Mouse (Mus musculus): Measurements from ENCODE around the gene Nos1. TPM values are rescaled to one million over a fixed set of nuclear protein-coding genes. Genes with fewer than 3 reads are reported as not detected.
"Not testable (repeated sequence)": the region's sequence is repeated elsewhere in the genome, so short reads cannot be mapped to it uniquely, and the experiment has no call there.

The Nos1 gene
- polyA plus RNA-seq, 1 experiment from 2014 or later: 0.06 TPM

- H3K27me3 ChIP-seq (ENCODE audit: insufficient read depth, poor library complexity, severe bottlenecking): peaks cover 88% of the 10 kb centered on the region
- H3K27ac ChIP-seq: no peak overlapping the region
- H3K9me3 ChIP-seq: no peaks in the 10 kb centered on the region
- 4% methylated on average over 14 of the region's 14 CpGs for WGBS
- no peak overlapping the region for H3K4me3 ChIP-seq
- no peaks in the 10 kb centered on the region for H3K36me3 ChIP-seq
- DNase-seq (ENCODE audit: low spot score): no peak
- no peaks in the 10 kb centered on the region for H3K4me1 ChIP-seq
Measured at GRCm38 (mm10) chr5:117842699-117843098, 61.9 kb downstream of the Nos1 start.

- Histone ChIP-seq H3K4me3 (no peak overlapping the region), H3K27me3 (ENCODE audit: insufficient read depth, poor library complexity, severe bottlenecking) (peaks cover 69% of the 10 kb centered on the region), H3K9me3 (no peaks in the 10 kb centered on the region), H3K4me1 (no peaks in the 10 kb centered on the region), H3K27ac (no peak overlapping the region), H3K36me3 (no peaks in the 10 kb centered on the region)
- no peak for DNase-seq (ENCODE audit: low spot score)
- 21% methylated on average over 1 of the region's 1 CpGs for WGBS
Measured at GRCm38 (mm10) chr5:117844611-117845010, 63.8 kb downstream of the Nos1 start.

GRCm38 (mm10) chr5:117850474-117850873 lies 69.6 kb downstream of the Nos1 start:
- Histone ChIP-seq H3K9me3 (no peaks in the 10 kb centered on the region), H3K36me3 (no peaks in the 10 kb centered on the region), H3K4me3 (no peak overlapping the region), H3K4me1 (no peaks in the 10 kb centered on the region), H3K27ac (no peak overlapping the region), H3K27me3 (ENCODE audit: insufficient read depth, poor library complexity, severe bottlenecking) (peaks cover 45% of the 10 kb centered on the region)
- DNase-seq (ENCODE audit: low spot score): no peak
- 75% methylated on average over 12 of the region's 12 CpGs for WGBS

- WGBS: 72% methylated on average over 10 of the region's 10 CpGs
- no peaks in the 10 kb centered on the region for H3K36me3 ChIP-seq
Measured at GRCm38 (mm10) chr5:117853741-117854140, 72.9 kb downstream of the Nos1 start.

GRCm38 (mm10) chr5:117864588-117865300 lies 83.9 kb downstream of the Nos1 start:
- no peak overlapping the region for H3K27ac ChIP-seq
- DNase-seq (ENCODE audit: low spot score): no peak
- peaks cover 67% of the 10 kb centered on the region for H3K27me3 ChIP-seq (ENCODE audit: insufficient read depth, poor library complexity, severe bottlenecking)
- H3K9me3 ChIP-seq: no peaks in the 10 kb centered on the region
- WGBS: 15% methylated on average over 13 of the region's 13 CpGs
- no peak overlapping the region for H3K4me3 ChIP-seq
- H3K36me3 ChIP-seq: no peaks in the 10 kb centered on the region
- 0 out of 2 replicates have a peak, but pooled peaks cover 5% of the 10 kb centered on the region for H3K4me1 ChIP-seq

More at GRCm38 (mm10) chr5:117853741-117854140, 72.9 kb downstream of the Nos1 start:
- Histone ChIP-seq H3K27me3 (ENCODE audit: insufficient read depth, poor library complexity, severe bottlenecking) (peaks cover 52% of the 10 kb centered on the region), H3K27ac (no peak overlapping the region), H3K4me3 (no peak overlapping the region), H3K9me3 (no peaks in the 10 kb centered on the region), H3K4me1 (no peaks in the 10 kb centered on the region)
- no peak for DNase-seq (ENCODE audit: low spot score)

- no peak overlapping the region for H3K4me3 ChIP-seq
- H3K27me3 ChIP-seq (ENCODE audit: insufficient read depth, poor library complexity, severe bottlenecking): peaks cover 67% of the 10 kb centered on the region
- no peaks in the 10 kb centered on the region for H3K9me3 ChIP-seq
- no peak for DNase-seq (ENCODE audit: low spot score)
- H3K36me3 ChIP-seq: no peaks in the 10 kb centered on the region
- WGBS: 68% methylated on average over 16 of the region's 16 CpGs
- 0 out of 2 replicates have a peak, but pooled peaks cover 5% of the 10 kb centered on the region for H3K4me1 ChIP-seq
- H3K27ac ChIP-seq: no peak overlapping the region
Measured at GRCm38 (mm10) chr5:117865876-117866275, 85.0 kb downstream of the Nos1 start.

- no peaks in the 10 kb centered on the region for H3K4me1 ChIP-seq
- DNase-seq (ENCODE audit: low spot score): no peak
- H3K9me3 ChIP-seq: no peaks in the 10 kb centered on the region; the same call in 1 of the 2 replicates
- no peak overlapping the region for H3K27ac ChIP-seq
- no peaks in the 10 kb centered on the region for H3K36me3 ChIP-seq
- 53% methylated on average over 1 of the region's 1 CpGs for WGBS
- H3K4me3 ChIP-seq: no peak overlapping the region
- H3K27me3 ChIP-seq (ENCODE audit: insufficient read depth, poor library complexity, severe bottlenecking): peaks cover 22% of the 10 kb centered on the region; the same call in 1 of the 2 replicates
Measured at GRCm38 (mm10) chr5:117871614-117872013, 90.8 kb downstream of the Nos1 start.

- Histone ChIP-seq H3K27me3 (ENCODE audit: insufficient read depth, poor library complexity, severe bottlenecking) (peaks cover 4% of the 10 kb centered on the region; the same call in 1 of the 2 replicates), H3K9me3 (peaks cover 4% of the 10 kb centered on the region; the same call in 1 of the 2 replicates), H3K36me3 (no peaks in the 10 kb centered on the region), H3K4me1 (no peaks in the 10 kb centered on the region), H3K4me3 (no peak overlapping the region), H3K27ac (no peak overlapping the region)
- DNase-seq (ENCODE audit: low spot score): no peak
- 72% methylated on average over 8 of the region's 8 CpGs for WGBS
Measured at GRCm38 (mm10) chr5:117873807-117874206, 93.0 kb downstream of the Nos1 start.

GRCm38 (mm10) chr5:117874236-117874635 lies 93.4 kb downstream of the Nos1 start:
- Histone ChIP-seq H3K27ac (no peak overlapping the region), H3K4me1 (no peaks in the 10 kb centered on the region), H3K36me3 (no peaks in the 10 kb centered on the region), H3K9me3 (peaks cover 4% of the 10 kb centered on the region; the same call in 1 of the 2 replicates), H3K27me3 (ENCODE audit: insufficient read depth, poor library complexity, severe bottlenecking) (peaks cover 4% of the 10 kb centered on the region; the same call in 1 of the 2 replicates), H3K4me3 (no peak overlapping the region)
- no peak for DNase-seq (ENCODE audit: low spot score)
- WGBS: 87% methylated on average over 7 of the region's 7 CpGs

GRCm38 (mm10) chr5:117879136-117879535 lies 98.3 kb downstream of the Nos1 start:
- Histone ChIP-seq H3K36me3 (no peaks in the 10 kb centered on the region), H3K27me3 (ENCODE audit: insufficient read depth, poor library complexity, severe bottlenecking) (no peaks in the 10 kb centered on the region), H3K27ac (no peak overlapping the region), H3K4me1 (no peaks in the 10 kb centered on the region), H3K4me3 (no peak overlapping the region), H3K9me3 (peaks cover 4% of the 10 kb centered on the region; the same call in 1 of the 2 replicates)
- no peak for DNase-seq (ENCODE audit: low spot score)
- 33% methylated on average over 14 of the region's 14 CpGs for WGBS

GRCm38 (mm10) chr5:117880916-117881555 lies 100.2 kb downstream of the Nos1 start:
- 85% methylated on average over 9 of the region's 9 CpGs for WGBS
- H3K9me3 ChIP-seq: peaks cover 4% of the 10 kb centered on the region; the same call in 1 of the 2 replicates
- H3K27ac ChIP-seq: no peak overlapping the region
- H3K36me3 ChIP-seq: no peaks in the 10 kb centered on the region
- no peaks in the 10 kb centered on the region for H3K4me1 ChIP-seq
- DNase-seq (ENCODE audit: low spot score): no peak
- H3K4me3 ChIP-seq: no peak overlapping the region
- H3K27me3 ChIP-seq (ENCODE audit: insufficient read depth, poor library complexity, severe bottlenecking): no peaks in the 10 kb centered on the region

GRCm38 (mm10) chr5:117882411-117882810 lies 101.6 kb downstream of the Nos1 start:
- DNase-seq (ENCODE audit: low spot score); H3K27me3 ChIP-seq (ENCODE audit: insufficient read depth, poor library complexity, severe bottlenecking); H3K9me3 ChIP-seq; H3K4me3 ChIP-seq; H3K27ac ChIP-seq; H3K36me3 ChIP-seq; H3K4me1 ChIP-seq: not testable (repeated sequence)
- 69% methylated on average over 1 of the region's 1 CpGs for WGBS

GRCm38 (mm10) chr5:117884991-117885390 lies 104.2 kb downstream of the Nos1 start:
- Histone ChIP-seq H3K4me1 (no peaks in the 10 kb centered on the region), H3K4me3 (no peak overlapping the region), H3K27me3 (ENCODE audit: insufficient read depth, poor library complexity, severe bottlenecking) (no peaks in the 10 kb centered on the region), H3K27ac (no peak overlapping the region), H3K36me3 (no peaks in the 10 kb centered on the region), H3K9me3 (no peaks in the 10 kb centered on the region)
- DNase-seq (ENCODE audit: low spot score): no peak
- WGBS: 50% methylated on average over 2 of the region's 2 CpGs

All from heart, embryonic 10.5 days (tissue).